Mouse (Mus musculus) kidney, postnatal 36 days (tissue): ENCODE results near the gene Osbpl2.

Experiments
- DNase-seq, 2 experiments: peaks; one replicate each; pipeline ENCODE4 v3.0.0; 2021 to 2022; ENCODE audit warnings: mixed read lengths in 2 of 2

Gene Osbpl2

DNA sequence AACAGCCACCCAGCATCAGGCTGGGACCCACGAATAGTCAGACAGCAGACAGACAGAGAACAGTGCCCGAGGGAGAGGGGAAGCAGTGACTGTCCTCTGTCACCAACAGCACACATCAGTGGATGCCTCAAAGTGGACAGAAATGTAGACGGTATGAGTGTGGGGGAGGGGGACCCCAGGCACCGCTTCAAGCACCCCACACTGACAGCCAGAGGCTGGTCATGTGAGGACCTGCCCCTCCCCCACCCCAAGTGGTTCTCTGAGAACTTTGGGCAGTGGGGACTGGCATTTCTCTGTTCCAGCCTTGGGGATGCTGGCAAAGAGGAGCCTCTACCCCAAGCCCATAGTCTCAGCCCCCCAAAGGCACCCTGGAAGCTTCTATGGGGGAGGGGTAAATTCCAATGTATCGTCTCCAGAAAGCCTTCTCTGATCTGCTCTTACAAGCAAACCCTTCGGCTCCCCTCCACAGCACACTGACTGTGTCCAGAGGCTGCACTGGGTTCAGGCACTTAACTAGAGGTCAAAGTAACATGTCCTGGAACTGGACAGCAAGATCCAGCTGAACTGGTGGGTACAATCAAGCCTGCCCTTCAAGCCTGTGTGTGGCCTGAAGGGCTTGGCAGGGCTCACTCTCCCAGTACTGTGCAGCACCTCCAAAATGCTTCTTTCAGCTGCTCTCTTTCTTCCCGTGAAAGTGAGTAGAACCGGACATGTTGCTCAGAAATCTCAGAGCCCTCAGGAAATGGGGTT is 13.5 kb upstream of the Osbpl2 start:
- DNase-seq = peak in 1 of 2 experiments; percentile 56

DNA sequence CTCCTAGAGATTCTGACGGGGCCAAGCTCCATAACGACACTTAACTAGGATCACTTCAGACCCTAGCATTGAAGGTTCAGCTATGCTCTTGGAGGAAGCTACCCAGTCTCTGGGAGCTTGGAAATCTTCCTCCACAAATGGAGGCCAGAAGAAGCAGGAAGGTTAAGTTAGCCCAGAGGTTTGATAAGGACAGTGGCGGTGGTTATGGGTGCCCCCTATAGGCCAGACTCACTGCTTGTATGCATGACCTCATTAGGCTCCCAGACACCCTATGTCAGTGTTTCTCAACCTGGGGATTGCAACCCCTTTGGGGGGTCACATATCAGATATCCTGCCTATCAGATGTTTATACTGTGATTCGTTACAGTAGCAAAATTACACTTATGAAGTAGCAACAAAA is 12.0 kb upstream of the Osbpl2 start:
- no peak for DNase-seq

DNA sequence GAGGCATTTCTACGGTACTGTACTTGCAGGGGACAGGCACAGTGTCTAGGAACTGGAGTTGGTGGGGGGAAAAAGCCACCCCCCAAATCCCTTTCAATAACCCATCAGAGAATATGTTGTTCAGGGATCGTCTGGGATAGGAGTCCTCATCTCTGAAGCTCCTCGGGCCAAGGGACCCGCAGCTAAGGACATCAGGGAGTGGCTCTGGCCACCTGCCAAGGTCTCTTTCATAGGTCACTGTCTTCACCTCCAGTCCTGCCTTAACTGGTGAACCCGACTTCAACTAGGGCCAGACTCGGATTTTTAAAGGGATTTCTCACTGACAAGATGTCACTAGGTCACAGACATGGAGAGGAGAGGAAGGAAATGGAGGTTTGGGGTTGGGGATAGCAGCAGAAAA is 10.8 kb upstream of the Osbpl2 start:
- no peak for DNase-seq

DNA sequence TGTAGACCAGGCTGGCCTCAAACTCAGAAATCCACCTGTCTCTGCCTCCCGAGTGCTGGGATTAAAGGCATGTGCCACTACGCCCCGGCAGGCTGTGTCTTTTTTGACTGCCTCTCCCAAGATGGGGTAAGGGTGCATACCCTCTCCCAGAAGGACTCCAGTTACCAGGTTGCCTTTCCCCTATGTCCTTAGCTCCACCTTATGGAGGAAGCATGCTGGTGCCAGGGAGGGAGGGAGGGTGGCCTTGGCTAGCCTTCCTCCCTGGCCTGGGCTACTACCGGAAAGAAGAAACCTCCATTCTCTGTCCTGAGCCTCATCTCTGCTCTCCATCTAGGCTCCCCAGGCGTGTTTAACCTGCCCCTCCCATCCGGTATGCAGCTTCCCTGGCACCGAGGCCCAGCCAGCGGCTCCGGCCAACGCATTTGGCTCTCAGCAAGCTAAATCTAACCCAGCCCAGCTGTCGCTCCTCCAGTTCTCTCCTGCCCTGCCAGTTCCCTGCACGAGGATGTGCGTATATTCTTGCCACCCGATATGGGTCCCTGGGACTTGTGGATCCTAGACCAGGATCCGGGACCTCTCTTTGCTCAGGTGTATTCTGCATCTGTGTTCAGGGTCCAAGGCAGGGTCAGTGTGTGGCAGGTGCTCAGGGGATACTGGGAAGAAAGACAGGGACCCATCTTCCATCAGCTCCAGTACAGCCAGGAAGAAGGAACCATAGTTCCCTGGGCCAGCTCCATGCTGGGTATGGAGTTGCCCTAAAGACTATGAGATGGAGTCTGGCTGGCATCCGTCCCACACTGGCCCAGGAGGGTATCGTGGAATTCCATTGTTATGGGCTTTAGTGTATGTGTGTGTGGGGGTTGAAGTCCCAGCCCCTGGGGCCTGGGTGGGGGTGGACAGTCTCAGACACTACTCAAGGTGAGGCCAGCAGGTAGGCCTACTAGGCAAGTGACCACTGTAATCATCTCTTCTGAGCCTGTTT is 4.9 kb upstream of the Osbpl2 start:
- DNase-seq = peak in 1 of 2 experiments; percentile 44

DNA sequence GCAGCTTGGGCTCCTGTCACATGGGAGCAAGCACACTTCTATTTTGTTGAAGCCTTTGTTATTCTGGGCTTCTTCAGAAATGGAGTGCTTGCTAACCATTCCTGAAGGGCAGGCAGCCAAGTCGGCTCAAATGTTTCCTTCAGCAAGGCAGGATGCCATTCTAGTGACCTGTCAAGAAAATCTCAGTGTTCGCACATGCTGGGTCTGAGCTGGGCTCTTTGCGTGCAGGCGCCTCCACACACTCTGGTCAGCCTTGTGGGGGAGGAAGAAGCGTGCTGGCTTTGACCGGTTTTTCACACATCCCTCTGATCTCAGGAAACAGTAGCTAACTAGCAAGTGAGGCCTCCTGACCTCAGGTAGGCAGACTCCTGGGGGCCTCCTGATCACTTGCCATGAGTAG is 3.8 kb upstream of the Osbpl2 start:
- peak; percentile 61 to 72 for DNase-seq

DNA sequence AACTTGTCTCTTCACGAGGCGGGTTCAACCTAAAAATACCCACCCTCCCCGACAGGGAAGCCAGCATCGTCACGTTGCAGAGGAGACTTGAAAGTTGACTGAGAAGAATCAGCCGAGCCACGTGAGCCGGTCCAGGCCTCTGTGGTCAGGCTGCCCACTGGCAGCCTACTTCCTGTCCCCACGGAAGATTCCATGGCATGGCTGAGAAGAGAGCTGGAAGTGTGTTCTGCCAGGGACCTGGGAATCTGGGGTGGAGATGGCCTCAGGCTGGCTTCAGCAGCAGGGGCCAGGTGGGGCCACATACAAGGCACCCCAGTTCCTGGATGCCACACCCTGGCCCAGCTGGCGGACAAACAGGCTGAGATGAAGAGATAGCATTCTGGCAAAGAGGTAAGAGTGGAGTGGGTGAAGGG is 3.0 kb upstream of the Osbpl2 start:
- DNase-seq = no peak

DNA sequence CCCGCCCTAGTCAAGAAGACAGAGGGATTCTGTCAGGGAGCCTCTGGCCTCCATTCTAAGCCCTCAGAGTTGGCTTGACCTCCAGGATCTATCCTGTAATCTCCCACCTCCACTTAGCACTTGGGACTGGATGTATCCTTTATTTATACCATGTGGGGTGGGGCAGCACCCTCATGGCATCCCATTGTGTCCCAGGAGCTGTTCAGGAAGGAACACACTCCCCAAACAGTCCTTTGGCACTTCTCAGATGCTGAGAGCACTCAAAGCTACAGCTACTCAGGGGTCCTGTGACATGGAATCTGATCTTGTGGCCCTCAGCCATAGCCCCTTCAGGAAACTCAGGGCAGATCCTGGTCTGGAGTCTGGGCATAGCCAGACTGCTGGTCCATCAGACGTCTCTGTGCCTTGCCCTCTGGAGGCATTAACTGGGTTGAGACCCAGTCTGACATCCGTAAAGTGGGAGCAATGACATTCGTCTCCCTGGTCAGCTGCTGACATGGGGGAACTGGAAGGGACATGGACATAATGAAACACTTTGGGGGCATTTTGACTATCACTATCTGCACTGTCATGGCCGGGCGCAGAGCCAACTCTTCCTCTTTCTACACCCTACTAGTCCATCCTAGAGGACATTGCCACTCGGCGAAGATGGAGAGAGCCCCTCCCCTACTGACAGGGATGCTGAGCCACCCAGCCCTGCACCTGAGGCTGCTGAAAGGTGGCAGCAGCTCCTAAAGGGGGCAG is 2.2 kb upstream of the Osbpl2 start:
- DNase-seq = no peak

DNA sequence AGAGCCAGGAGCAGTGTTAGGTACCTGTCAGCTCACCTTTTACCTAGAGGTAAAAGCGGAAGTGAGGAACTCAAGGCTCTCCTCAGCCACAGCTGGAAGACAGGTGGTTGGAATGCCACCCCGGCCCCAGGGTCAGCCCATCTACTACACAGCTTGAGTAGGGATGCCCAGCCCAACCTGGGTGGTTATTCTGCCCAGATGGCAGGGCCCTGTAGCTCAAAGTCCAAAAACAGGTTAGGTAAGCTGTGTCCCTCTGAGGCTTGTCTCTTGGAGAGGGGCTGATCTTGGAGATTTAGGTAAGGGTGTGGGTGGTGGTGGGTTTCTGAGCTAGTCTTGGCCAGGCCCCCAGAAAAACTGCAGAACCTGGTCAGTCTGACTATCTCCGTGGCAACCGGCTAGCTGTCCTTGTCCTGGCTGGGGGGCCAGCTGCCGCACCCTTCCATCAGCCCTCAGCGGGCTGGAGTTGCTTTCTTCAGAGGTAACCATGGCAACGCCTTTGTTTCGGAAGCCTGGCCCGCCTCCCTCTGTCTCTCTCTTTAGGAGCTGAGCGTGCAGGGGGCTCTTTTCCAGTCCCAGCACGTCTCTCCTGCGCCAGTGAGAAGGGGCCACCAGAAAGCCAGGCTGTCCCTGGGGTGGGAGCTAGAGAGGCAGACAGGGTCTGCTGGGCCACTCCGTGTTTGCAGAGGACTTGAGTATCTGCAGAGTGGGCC is 1.5 kb upstream of the Osbpl2 start:
- DNase-seq = peak in 1 of 2 experiments; percentile 42

DNA sequence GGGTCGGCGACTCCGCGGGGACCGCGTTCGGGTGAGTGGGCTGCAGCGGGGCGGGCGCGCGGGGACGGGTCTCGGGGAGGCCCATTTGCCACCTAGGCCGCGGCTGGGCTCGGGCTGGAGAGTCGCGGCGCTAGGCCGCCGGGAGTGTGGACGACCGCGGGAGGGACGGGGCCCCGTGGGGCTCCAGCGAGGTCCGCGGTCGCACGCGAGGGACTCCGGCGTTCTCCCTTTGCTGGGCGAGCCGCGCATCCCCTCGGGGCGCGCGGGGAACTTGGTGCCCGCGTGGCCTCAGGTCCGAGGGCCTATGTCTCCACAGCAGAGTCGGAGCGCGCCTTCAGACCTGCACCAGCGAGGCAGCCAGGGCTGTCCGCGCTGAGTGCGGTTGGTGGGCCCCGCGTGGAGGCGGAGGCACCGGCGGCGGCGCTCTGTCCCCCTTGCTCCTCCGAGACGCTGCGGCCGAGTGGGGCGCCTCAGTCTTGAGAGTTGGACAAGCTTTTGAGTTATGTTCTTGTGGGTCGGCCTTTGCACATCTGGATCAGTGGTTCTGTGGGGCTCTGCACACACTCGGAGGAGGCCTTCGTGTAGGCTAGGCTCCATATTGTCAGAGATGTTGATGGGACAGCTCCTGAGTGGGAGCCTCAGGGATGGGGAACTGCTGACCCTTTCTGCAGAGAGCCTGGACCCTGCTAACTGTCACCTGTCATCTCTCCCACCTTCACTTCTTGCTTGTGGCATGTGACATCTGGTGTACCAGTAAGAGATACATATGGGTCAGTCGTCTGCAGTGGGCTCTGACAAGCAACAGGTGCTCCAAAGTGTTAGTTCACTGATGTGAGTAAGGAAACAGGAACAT is 559 bp downstream of the Osbpl2 start:
- peak in 1 of 2 experiments; percentile 60 for DNase-seq

DNA sequence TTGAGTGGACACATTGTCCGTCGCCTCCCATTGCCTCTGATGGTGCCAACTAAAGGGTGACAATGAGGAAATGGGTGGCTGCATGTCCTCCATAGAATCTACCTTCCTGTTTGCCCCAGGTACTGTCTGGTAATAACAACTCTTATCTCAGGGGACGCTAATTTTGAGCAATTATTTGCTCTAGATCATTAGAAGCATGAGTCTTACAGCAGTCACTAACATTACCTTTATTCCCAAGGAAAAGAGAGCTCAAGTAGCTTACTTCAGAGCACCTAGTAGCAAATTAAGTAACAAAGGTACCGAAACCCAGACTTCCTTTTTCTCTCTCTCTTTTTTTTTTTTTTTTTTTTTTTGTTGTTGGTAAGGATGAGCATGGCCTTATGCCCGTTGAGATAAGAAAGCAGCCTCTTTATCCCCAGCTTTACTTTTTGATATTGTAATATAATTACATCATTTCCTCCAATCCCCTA is 1.2 kb downstream of the Osbpl2 start:
- DNase-seq = no peak

DNA sequence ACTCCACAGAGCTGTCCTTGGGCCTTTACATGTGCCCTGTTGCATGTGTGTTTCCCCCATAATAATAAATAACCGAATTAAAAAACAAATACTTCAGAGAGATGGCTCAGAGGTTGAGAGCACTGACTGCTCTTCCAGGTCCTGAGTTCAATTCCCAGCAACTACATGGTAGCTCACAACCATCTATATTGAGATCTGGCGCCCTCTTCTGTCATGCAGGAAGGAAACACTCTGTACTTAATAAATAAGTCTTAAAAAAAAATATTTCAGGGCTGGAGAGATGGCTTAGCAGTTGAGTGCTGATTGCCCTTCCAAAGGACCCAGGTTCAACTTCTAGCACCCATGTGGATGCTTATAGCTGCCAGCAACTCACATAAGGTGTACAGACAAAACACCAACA is 5.1 kb downstream of the Osbpl2 start:
- DNase-seq = no peak

DNA sequence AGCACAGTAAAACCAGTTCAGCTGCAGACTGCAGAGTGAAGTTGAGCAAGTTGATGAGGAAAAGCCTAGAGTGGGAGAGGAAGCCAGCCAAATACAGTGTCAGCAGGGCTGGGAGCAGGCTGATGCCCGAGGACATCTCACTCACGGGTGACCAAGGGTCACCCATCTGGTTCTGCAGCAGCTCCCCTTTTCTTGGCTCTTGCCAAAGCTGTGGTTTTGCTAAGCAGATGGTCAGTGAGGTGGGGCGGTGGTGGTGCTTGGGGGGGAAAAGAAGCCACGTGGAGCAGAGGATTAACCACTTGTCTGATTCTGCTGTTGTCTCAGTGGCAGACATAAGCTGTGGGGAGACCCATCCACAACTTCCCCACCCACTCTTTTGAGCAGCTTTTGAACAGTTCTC is 7.1 kb downstream of the Osbpl2 start:
- peak in 1 of 2 experiments; percentile 39 for DNase-seq

DNA sequence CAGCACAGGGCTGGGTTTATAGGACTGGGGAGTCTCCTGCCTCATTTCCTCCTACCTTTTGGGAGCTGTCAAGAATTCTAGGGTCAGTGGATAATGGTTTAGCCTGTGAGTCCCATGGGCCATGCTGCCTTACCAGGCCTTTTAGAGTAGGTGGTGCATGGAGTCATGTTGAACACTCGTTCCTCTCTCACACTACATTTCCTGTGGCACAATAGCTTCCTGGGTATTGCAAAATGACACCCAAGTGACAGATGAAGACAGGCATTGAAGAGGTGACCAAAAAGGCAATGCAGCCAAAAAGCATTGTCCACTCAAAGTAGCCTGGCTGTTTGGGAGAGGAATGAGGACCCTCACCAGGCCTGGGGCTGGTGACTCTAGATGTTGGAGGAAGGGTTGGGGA is 8.6 kb downstream of the Osbpl2 start:
- no peak for DNase-seq

DNA sequence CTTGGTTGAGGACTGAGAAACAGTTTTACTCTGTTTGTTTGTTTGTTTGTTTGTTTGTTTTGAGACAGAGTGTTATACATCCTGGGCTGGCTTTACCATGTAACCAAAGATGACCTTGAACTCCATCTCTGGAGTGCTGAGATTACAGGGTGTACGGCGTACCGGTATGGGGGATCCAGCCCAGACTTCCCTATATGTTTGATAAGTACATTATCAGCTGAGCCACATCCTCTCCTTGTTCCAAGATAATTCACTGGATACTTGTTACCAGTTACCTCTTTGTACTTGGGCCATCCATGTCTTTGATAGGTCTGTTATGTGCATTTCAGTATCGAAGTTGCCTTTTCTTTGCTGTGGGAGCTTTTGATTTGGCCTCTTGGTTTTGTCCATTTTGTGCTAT is 14.1 kb downstream of the Osbpl2 start:
- no peak for DNase-seq

DNA sequence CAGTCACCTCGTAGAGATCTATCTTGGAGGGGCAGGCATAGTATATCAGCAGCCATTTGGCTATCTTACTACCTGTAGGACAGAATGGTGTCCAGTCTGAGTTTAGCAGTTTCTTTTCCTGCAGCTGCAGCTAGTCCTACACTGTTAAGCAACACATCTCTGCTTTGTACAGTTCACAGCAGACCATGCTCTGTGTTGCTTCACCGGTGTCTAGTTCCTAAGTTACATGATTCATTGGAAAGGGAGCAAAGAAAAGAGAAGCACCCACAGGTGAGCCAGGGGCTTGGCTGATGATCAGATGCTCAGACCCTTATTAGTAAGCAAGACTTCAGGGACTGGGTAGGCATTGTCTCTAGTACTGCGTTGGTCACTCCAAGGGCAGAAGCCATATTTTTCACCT is 14.8 kb downstream of the Osbpl2 start:
- DNase-seq = no peak

DNA sequence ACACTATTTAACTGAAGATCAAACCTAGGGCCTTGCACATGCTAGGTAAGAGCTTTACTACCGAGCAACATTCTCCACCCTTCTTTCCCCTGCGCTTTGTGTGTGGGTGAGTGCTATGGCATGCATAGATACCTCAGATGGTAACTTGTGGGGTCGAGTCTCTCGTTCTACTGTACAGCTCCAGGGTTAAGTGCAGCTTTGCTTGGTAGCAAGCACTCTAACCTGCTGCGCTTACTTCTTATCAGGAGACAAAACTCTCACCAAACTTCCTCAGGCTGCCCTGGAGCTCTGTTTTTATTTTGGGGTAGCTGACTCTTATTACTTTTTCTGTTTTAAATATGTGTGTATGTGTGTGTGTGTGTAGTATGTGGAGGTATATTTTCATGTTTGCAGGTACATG is 16.3 kb downstream of the Osbpl2 start:
- DNase-seq = no peak

DNA sequence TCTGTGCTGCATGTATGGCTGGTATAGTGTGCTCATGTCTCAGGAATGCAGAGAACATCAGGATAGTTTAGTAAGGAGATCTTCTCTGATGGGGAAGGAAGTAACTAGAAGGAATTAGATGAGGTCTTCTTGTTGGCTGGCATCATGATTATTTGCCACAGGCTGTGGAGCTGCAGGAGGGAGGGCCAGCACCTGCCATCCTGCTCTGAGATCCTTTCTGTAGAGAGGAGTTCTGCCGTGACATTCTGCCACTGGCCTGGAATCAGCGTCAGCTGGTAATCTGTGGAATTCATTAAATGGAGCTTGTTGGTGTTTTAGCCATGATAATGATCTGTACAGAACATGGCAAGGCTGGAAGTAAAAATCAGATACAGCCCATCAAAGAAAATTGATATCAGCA is 27.0 kb downstream of the Osbpl2 start:
- no peak for DNase-seq

DNA sequence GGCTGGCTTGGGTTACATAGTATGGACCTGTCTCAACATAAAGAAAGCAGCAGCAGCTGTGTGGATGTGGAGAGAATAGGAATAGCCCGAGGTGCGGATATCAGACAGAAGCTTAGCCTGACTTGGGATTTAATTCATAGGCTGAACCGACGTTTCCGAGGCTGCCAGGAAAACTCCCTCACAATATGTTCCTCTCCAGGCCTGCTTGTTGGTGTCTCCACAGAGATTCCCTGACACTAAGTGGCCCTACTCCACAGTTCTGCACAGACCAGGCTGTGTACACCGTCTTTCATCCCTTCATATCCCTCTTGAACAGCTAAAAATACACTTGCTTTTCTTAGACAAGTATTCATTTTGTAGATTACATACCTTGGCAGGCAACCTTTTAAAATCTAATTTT is 28.3 kb downstream of the Osbpl2 start:
- no peak for DNase-seq

DNA sequence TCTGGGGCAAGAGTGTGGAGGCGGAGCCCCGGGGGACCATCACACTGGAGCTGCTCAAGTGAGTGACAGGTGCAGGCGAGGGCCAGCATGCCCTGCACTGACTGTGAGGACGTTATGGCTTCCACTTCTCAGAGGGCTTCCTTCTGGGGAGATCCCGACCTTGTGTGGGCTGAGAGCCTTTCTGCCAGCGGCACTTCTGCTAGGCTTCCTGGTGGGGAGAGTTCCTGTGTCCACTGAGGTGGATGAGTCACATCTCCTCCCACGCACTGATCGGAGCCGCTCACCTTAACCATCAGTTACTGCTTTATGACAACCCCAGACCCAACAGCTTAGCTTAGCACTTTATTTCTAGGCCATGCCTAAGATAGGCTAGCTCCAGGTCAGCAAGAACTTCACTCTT is 29.4 kb downstream of the Osbpl2 start:
- DNase-seq = no peak

DNA sequence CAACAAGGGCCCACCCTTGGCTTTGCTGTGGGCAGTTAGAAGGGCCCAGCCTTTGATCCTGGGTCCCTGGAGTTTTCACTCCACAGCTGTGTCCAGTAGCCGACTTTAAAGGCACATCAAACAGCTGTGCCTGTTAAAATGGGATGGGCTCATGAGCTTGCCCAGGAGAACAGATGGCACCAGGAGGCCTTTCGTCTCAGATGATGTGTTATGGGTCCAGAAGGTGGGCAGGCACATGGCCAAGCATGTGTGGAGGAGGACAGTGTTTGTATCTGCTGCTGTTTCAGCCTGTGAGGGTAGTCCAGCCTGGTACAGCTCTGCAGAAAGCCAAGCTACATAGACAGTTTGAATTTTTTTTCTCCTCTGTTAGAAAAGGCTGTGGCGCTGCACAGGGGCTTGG is 35.7 kb downstream of the Osbpl2 start:
- DNase-seq = no peak

DNA sequence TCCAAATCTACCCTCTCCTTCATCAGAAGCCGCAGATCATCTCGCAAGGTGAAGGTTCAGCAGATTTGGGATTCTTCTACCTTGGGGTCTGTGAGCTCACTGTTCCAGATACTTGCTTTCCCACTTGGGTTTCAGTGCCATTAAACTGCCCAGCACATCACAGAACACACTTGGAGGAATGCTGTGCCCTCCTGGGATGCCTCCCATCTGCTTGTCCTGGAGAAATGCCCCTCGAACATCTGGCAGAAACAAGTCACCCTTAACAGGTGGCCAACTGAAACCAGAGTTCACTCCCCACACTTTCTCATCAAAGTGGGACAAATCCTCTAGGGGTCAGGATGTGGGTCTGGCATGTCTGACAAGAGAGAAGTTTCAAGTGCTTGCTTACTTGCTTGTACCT is 39.5 kb downstream of the Osbpl2 start:
- no peak for DNase-seq
